Mouse (Mus musculus): ENCODE results near the gene Pdia5. TPM values are rescaled to one million over a fixed set of nuclear protein-coding genes. Genes with fewer than 3 reads are reported as not detected.

Pdia5 gene
- 49.4 and 52.8 TPM in 2 replicates for polyA plus RNA-seq (2015; fragmentation: Nextera tagmentation; extraction: Ambion mirVana)

- peak; percentile 95 for ATAC-seq (replicated peaks; ENCODE audit: low FRiP score)
- peak within 1 kb of the TSS; percentile 72 for H3K9ac ChIP-seq
- H3K4me3 ChIP-seq (replicated peaks): peak within 1 kb of the TSS; percentile 85
- H3K27ac ChIP-seq: no peak within 1 kb of the TSS
- no peaks in the 10 kb centered on the region for H3K36me3 ChIP-seq
- peaks cover 19% of the 10 kb centered on the region for H3K4me1 ChIP-seq
- WGBS: under 1% methylated on average over 57 of the region's 66 CpGs
- H3K27me3 ChIP-seq: no peaks in the 10 kb centered on the region
- peak within 1 kb of the TSS; percentile 96 for H3K4me2 ChIP-seq
- H3K9me3 ChIP-seq (replicated peaks): no peaks in the 10 kb centered on the region
Measured at GRCm38 (mm10) chr16:35490231-35491070, at the start of gene Pdia5. TSS of gene Pdia5 (minus strand) at chr16:35490873.

GRCm38 (mm10) chr16:35539041-35539440 lies 48.4 kb upstream of the Pdia5 start:
- Histone ChIP-seq H3K27me3 (peaks cover 80% of the 10 kb centered on the region), H3K27ac (no peak overlapping the region), H3K9ac (no peak overlapping the region), H3K9me3 (replicated peaks) (no peaks in the 10 kb centered on the region), H3K36me3 (no peaks in the 10 kb centered on the region), H3K4me2 (no peak overlapping the region), H3K4me3 (replicated peaks) (no peak overlapping the region), H3K4me1 (peaks cover 35% of the 10 kb centered on the region)
- 49% methylated on average over 10 of the region's 10 CpGs for WGBS
- no peak for ATAC-seq (replicated peaks; ENCODE audit: low FRiP score)

- H3K4me1 ChIP-seq: peaks cover 31% of the 10 kb centered on the region
- H3K4me3 ChIP-seq (replicated peaks): no peak overlapping the region
- ATAC-seq (replicated peaks; ENCODE audit: low FRiP score): no peak
- no peak overlapping the region for H3K27ac ChIP-seq
- WGBS: 54% methylated on average over 8 of the region's 8 CpGs
- no peak overlapping the region for H3K9ac ChIP-seq
- no peaks in the 10 kb centered on the region for H3K36me3 ChIP-seq
- peaks cover 70% of the 10 kb centered on the region for H3K27me3 ChIP-seq
- no peak overlapping the region for H3K4me2 ChIP-seq
- H3K9me3 ChIP-seq (replicated peaks): no peaks in the 10 kb centered on the region
Measured at GRCm38 (mm10) chr16:35537651-35538050, 47.0 kb upstream of the Pdia5 start.

GRCm38 (mm10) chr16:35534630-35535029 lies 44.0 kb upstream of the Pdia5 start:
- no peak overlapping the region for H3K27ac ChIP-seq
- H3K9ac ChIP-seq: no peak overlapping the region
- H3K36me3 ChIP-seq: no peaks in the 10 kb centered on the region
- H3K4me2 ChIP-seq: no peak overlapping the region
- 65% methylated on average over 3 of the region's 3 CpGs for WGBS
- H3K4me3 ChIP-seq (replicated peaks): no peak overlapping the region
- 0 out of 2 replicates have a peak, but pooled peaks cover 2% of the 10 kb centered on the region for H3K4me1 ChIP-seq
- no peaks in the 10 kb centered on the region for H3K9me3 ChIP-seq (replicated peaks)
- peaks cover 65% of the 10 kb centered on the region for H3K27me3 ChIP-seq
- ATAC-seq (replicated peaks; ENCODE audit: low FRiP score): no peak

GRCm38 (mm10) chr16:35524200-35524599 lies 33.5 kb upstream of the Pdia5 start:
- WGBS: 76% methylated on average over 4 of the region's 4 CpGs
- H3K36me3 ChIP-seq: no peaks in the 10 kb centered on the region
- ATAC-seq (replicated peaks; ENCODE audit: low FRiP score): no peak
- H3K4me2 ChIP-seq: no peak overlapping the region
- no peak overlapping the region for H3K4me3 ChIP-seq (replicated peaks)
- H3K9ac ChIP-seq: no peak overlapping the region
- 0 out of 2 replicates have a peak, but pooled peaks cover 5% of the 10 kb centered on the region for H3K27me3 ChIP-seq
- no peak overlapping the region for H3K27ac ChIP-seq
- no peaks in the 10 kb centered on the region for H3K9me3 ChIP-seq (replicated peaks)
- peaks cover 4% of the 10 kb centered on the region for H3K4me1 ChIP-seq

- no peak overlapping the region for H3K4me3 ChIP-seq (replicated peaks)
- no peak overlapping the region for H3K4me2 ChIP-seq
- 40% methylated on average over 7 of the region's 7 CpGs for WGBS
- H3K36me3 ChIP-seq: no peaks in the 10 kb centered on the region
- H3K9ac ChIP-seq: no peak overlapping the region
- H3K27ac ChIP-seq: peak overlapping the region; percentile 73; the same call in 1 of the 2 replicates
- ATAC-seq (replicated peaks; ENCODE audit: low FRiP score): no peak
- no peaks in the 10 kb centered on the region for H3K9me3 ChIP-seq (replicated peaks)
- peaks cover 31% of the 10 kb centered on the region for H3K4me1 ChIP-seq
- H3K27me3 ChIP-seq: no peaks in the 10 kb centered on the region
Measured at GRCm38 (mm10) chr16:35519245-35519644, 28.6 kb upstream of the Pdia5 start.

GRCm38 (mm10) chr16:35517976-35518951 lies 27.6 kb upstream of the Pdia5 start:
- H3K27ac ChIP-seq: peak overlapping the region; percentile 73
- no peaks in the 10 kb centered on the region for H3K9me3 ChIP-seq (replicated peaks)
- H3K4me2 ChIP-seq: peak overlapping the region; percentile 44
- H3K4me1 ChIP-seq: peaks cover 31% of the 10 kb centered on the region
- peak overlapping the region; percentile 2; the same call in 1 of the 2 replicates for H3K9ac ChIP-seq
- 0 out of 2 replicates have a peak overlapping the region, but pooled peaks have one; percentile 5 for H3K4me3 ChIP-seq (replicated peaks)
- H3K36me3 ChIP-seq: no peaks in the 10 kb centered on the region
- 33% methylated on average over 23 of the region's 23 CpGs for WGBS
- H3K27me3 ChIP-seq: no peaks in the 10 kb centered on the region
- 0 out of 2 replicates have a peak, but pooled peaks have one; percentile 33 for ATAC-seq (replicated peaks; ENCODE audit: low FRiP score)

- no peak for ATAC-seq (replicated peaks; ENCODE audit: low FRiP score)
- H3K36me3 ChIP-seq: no peaks in the 10 kb centered on the region
- 0 out of 2 replicates have a peak overlapping the region, but pooled peaks have one; percentile 11 for H3K27ac ChIP-seq
- no peak overlapping the region for H3K4me2 ChIP-seq
- H3K27me3 ChIP-seq: no peaks in the 10 kb centered on the region
- H3K4me1 ChIP-seq: peaks cover 31% of the 10 kb centered on the region
- H3K4me3 ChIP-seq (replicated peaks): no peak overlapping the region
- 42% methylated on average over 21 of the region's 21 CpGs for WGBS
- H3K9me3 ChIP-seq (replicated peaks): no peaks in the 10 kb centered on the region
- H3K9ac ChIP-seq: no peak overlapping the region
Measured at GRCm38 (mm10) chr16:35515977-35516612, 25.4 kb upstream of the Pdia5 start.

GRCm38 (mm10) chr16:35509331-35510070 lies 18.8 kb upstream of the Pdia5 start:
- Histone ChIP-seq H3K4me3 (replicated peaks) (no peak overlapping the region), H3K9me3 (replicated peaks) (no peaks in the 10 kb centered on the region), H3K36me3 (no peaks in the 10 kb centered on the region), H3K27me3 (no peaks in the 10 kb centered on the region), H3K4me2 (no peak overlapping the region), H3K27ac (peak overlapping the region; percentile 22; the same call in 1 of the 2 replicates), H3K9ac (no peak overlapping the region), H3K4me1 (peaks cover 10% of the 10 kb centered on the region)
- 46% methylated on average over 11 of the region's 11 CpGs for WGBS
- ATAC-seq (replicated peaks; ENCODE audit: low FRiP score): no peak

GRCm38 (mm10) chr16:35508581-35508980 lies 17.9 kb upstream of the Pdia5 start:
- Histone ChIP-seq H3K4me2 (no peak overlapping the region), H3K9ac (no peak overlapping the region), H3K27ac (no peak overlapping the region), H3K27me3 (no peaks in the 10 kb centered on the region), H3K4me3 (replicated peaks) (no peak overlapping the region), H3K9me3 (replicated peaks) (no peaks in the 10 kb centered on the region), H3K36me3 (no peaks in the 10 kb centered on the region), H3K4me1 (peaks cover 10% of the 10 kb centered on the region)
- WGBS: 87% methylated on average over 6 of the region's 6 CpGs
- ATAC-seq (replicated peaks; ENCODE audit: low FRiP score): no peak

GRCm38 (mm10) chr16:35505786-35506185 lies 15.1 kb upstream of the Pdia5 start:
- WGBS: 89% methylated on average over 4 of the region's 4 CpGs
- no peak overlapping the region for H3K4me2 ChIP-seq
- H3K36me3 ChIP-seq: no peaks in the 10 kb centered on the region
- H3K4me1 ChIP-seq: peaks cover 10% of the 10 kb centered on the region
- ATAC-seq (replicated peaks; ENCODE audit: low FRiP score): no peak
- no peaks in the 10 kb centered on the region for H3K27me3 ChIP-seq
- no peaks in the 10 kb centered on the region for H3K9me3 ChIP-seq (replicated peaks)
- no peak overlapping the region for H3K27ac ChIP-seq
- no peak overlapping the region for H3K4me3 ChIP-seq (replicated peaks)
- no peak overlapping the region for H3K9ac ChIP-seq

Measured in kidney, embryonic 15.5 days (tissue).